Mouse (Mus musculus): ENCODE results near the gene Gm44805.

The Gm44805 gene

DNA sequence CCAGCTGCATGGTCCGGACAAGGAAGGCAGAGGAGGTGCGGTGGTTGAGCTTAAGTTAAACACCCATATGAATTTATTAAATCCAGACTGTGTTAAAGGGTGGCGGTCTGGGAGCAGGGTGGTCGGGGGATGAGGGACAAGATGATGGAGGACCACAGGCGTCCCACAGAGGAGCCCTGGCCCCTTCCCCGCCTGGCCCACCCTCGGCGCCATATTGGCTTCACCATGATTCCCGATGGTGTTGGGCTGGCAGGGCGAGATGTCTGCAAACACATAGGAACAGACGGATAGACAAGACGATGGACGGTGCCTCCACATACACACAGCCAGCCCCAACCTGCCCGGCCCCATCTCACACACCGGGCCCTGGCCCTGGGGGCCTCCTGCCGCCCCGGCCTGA is 48.0 kb downstream of the Gm44805 start:
- in situ Hi-C loops (cut with MboI, MseI): no loop called here

DNA sequence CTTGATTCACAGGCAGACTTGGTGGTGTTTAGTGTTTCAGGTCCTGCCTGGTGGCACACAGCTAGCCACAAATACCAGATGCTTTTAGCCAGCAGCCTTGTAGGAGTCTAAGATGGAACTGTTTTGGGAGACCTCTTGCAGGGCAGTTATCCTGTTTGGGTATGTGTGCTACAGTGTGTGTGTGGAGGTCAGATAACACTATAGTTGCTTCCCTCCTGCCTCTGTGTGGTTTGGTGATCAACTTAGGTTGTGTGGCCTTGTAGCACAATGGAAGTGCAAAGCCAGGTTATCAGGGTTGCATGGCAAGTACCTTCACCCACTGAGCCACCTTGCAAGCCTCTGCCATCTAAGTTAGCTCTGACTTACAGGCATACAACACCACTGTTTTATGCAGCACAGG is 48.5 kb downstream of the Gm44805 start:
- in situ Hi-C loops (cut with MboI, MseI): no loop called here

DNA sequence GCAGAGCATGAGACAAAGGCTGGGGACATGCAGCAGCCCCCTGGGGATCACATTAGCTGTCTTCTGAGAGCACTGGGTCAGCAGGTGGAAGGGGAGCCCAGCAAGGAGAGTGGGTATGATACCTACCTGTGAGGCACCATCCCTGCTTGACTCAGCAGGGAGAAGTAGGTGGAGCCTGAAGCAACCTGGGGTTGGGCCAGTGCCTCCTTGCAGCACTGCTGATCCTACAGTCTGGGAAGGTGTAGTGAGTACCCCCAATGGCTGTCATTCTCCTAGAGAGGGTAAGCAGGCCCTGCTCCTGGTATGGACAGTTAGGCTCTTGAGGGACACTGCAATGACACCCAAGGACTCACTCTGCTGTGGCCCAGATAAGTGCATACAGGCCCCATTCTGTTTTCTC is 48.9 kb downstream of the Gm44805 start:
- in situ Hi-C loops (cut with MboI, MseI): no loop called here

DNA sequence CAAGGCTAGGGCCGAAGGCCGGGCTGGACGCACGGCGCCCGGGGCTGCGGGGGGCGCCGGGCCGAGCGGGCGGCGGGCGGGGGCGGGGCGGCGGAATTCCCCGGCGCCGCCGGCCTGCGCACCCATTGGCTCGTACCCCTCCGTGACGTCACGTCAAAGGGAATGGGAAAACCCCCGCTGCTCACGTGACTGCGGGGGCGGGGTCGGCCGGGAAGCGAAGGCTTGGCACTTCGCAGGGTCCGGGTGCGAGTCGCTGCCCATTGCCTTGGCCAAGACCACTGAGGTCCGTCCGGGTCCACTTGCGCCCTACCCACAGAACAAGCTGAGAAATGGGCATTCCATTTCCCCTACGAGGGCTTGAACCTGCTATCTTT is 51.9 kb downstream of the Gm44805 start, which contains the start of gene Relb:
TSS of gene Relb (minus strand) at position 78 of the 374 bp plus-strand sequence.
- in situ Hi-C loops (cut with MboI, MseI): no loop called here

DNA sequence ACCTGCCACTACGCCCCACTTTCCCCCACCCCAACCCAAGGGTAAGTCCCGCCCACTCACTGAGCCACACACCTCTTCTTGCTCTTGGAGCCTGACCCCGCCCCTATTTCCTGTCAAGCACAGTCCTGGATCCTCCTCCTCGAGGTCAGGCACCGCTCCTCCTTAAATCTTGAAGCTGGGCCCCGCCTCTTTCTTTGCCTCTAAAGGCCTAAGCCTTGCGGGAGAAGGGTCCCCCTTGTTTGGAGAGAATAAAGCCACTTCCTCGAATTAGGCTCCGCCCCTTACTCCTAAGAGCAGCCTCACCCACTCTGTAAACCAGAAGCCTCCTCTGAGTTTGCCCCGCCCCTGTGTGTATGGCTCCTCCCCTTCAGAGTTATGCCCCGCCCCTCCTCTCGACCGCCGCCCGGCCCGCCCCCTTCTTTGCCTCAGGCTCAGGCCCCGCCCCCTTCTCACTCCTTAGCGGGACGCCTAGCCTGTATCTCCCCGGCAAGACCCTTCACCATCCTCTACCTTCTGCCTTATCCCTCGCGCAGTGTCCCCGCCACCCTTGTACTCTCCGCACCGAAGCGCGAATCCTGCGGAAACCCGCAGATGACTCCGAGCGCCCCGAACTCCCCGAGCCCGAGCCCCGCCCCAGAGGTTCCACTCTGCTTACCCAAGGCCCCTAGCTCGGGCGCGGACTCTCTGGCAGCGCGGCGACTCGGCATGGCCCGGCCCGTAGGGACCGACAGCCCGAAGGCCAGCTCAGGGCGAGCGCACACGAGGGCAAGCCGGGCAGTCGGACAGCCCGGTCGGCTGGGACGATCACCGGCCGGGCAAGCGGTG is 52.5 kb downstream of the Gm44805 start:
- in situ Hi-C loops (cut with MboI, MseI): no loop called here

DNA sequence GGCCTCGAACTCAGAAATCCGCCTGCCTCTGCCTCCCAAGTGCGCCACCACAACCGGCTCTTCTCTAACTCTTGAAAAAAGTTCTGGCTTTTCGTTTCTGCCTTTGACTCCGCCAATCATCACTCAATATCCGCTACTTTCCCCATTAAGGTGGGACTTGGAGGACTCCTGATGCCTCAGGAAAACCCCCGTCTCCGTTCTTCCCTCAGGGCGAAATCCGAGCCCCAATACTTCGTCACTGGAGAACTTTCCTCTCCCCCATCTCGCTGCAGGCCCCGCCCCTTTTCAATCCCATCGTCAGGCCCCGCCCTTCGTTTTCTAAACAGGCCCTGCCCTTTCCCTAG is 53.1 kb downstream of the Gm44805 start:
- in situ Hi-C loops (cut with MboI, MseI): no loop called here

DNA sequence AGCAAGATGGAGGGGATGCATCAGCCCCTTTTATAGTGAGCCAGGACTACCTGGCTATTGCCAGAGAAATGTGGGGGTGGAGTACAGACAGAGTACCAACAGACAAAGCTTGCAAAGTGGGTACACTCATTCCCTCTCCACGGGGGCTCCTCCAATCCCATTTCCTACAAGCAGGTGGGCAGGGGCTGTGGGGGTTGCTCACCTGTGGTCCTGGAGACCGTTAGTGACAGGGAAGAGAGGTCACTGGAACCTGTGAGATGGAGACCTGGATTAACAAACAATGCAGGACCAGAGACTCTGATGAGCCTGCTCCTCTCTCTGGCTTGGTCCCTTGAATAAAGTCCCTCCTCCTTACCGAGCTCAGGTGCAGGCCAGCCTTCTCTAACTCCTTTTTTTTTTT is 53.5 kb downstream of the Gm44805 start:
- in situ Hi-C loops (cut with MboI, MseI): no loop called here

DNA sequence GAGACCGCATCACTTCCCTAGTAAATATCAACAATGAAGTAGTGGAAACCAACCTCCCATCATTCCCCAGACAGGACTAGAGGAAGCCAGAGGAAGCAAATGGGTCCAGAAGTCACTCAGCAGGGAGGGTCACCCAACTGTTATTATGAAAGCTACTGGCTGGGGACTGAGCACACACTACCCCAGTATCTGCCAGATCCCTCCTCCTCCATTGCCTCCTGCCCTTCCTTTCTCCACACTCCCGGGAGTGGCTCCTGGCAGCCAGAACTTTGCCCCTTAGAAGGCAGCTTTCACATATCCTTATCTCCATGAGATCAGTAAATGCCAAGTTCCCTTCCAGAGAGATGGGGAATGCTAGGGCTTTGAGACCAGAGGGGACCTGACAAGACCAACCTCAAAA is 57.8 kb downstream of the Gm44805 start:
- in situ Hi-C loops (cut with MboI, MseI): no loop called here

DNA sequence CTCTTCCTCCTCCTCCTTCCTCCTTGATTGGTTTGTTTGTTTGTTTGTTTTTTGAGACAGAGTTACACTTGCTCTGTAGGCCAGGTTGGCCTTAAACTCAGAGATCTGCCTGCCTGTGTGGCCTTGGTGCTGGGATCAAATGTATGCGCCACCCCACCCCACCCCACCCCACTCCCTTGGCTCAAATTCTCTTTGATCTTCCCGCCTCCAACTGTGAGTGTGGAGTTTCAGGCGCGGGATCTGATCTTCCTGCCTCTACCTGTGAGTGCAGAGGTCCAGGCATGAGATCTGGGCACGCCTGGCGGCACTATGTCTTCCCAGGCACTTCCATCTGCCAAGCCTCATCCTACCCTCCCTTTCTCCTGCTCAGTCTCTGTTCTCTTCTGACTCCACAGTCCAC is 59.0 kb downstream of the Gm44805 start:
- in situ Hi-C loops (cut with MboI, MseI): no loop called here
